Mouse (Mus musculus): ENCODE measurements around the gene 4930404H24Rik.

DNA sequence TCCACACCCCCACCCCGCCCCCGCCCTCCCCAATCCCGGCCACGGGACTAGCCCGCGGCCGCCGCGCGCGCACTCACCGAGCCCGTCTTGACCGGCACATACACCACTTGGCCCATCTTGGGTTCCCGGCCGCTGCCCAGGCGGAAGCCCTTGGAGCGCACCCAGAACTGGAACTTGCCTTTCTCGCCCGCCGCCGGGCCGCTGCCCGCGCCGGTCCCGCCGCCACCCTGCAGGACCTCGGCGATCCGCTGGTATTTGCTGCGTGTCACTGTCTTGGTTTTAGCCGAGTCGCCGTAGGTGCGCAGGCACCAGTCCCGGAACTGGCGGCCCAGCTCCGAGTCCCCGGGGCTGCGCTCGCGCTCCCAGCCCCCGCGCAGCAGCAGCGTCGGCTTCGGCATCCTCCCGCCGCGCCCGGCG is 36.8 kb downstream of the 4930404H24Rik start:
- TF ChIP-seq POLR2A (IDR thresholded peaks at IDR 0.05; ENCODE audit: control insufficient read depth, low read depth, low read length) (no peak), CTCF (IDR thresholded peaks at IDR 0.05; ENCODE audit: control insufficient read depth, insufficient read depth, insufficient replicate concordance, low read depth, low read length) (no peak)

Measured in testis, adult 2 months (tissue).